Mouse (Mus musculus): ENCODE data around the gene Naa16.

Gene Naa16

GRCm38 (mm10) chr14:79299230-79299629, 91.3 kb downstream of the Naa16 start:
- Histone ChIP-seq H3K9me3 (ENCODE audit: low read length) (peaks cover 17% of the 10 kb centered on the region), H3K4me3 (replicated peaks; ENCODE audit: low read length) (no peak overlapping the region), H3K36me3 (ENCODE audit: insufficient read depth, low read length) (no peaks in the 10 kb centered on the region), H3K4me1 (replicated peaks; ENCODE audit: low read depth, low read length) (peaks cover 5% of the 10 kb centered on the region; the same call in 1 of the 2 replicates), H3K27me3 (ENCODE audit: insufficient read depth, low read length) (peaks cover 7% of the 10 kb centered on the region; the same call in 1 of the 2 replicates)
- TF ChIP-seq POU5F1 (IDR thresholded peaks at IDR 0.05; ENCODE audit: borderline replicate concordance, low read length) = no peak
- TF ChIP-seq CTCF (conservative IDR thresholded peaks at IDR 0.05; ENCODE audit: low read length) = no peak
- TF ChIP-seq NANOG (IDR thresholded peaks at IDR 0.05; ENCODE audit: borderline replicate concordance, low read length) = no peak

GRCm38 (mm10) chr14:79298314-79298992, 92.1 kb downstream of the Naa16 start:
- Histone ChIP-seq H3K4me1 (replicated peaks; ENCODE audit: low read depth, low read length) (peaks cover 7% of the 10 kb centered on the region; the same call in 1 of the 2 replicates), H3K4me3 (replicated peaks; ENCODE audit: low read length) (no peak overlapping the region), H3K27me3 (ENCODE audit: insufficient read depth, low read length) (peaks cover 6% of the 10 kb centered on the region; the same call in 1 of the 2 replicates), H3K36me3 (ENCODE audit: insufficient read depth, low read length) (no peaks in the 10 kb centered on the region), H3K9me3 (ENCODE audit: low read length) (peaks cover 17% of the 10 kb centered on the region)
- TF ChIP-seq POU5F1 (IDR thresholded peaks at IDR 0.05; ENCODE audit: borderline replicate concordance, low read length) = no peak
- no peak for TF ChIP-seq NANOG (IDR thresholded peaks at IDR 0.05; ENCODE audit: borderline replicate concordance, low read length)
- TF ChIP-seq CTCF (conservative IDR thresholded peaks at IDR 0.05; ENCODE audit: low read length) = no peak

GRCm38 (mm10) chr14:79296836-79297235, 93.7 kb downstream of the Naa16 start:
- H3K27me3 ChIP-seq (ENCODE audit: insufficient read depth, low read length) = peaks cover 2% of the 10 kb centered on the region; the same call in 1 of the 2 replicates
- H3K36me3 ChIP-seq (ENCODE audit: insufficient read depth, low read length) = no peaks in the 10 kb centered on the region
- peaks cover 15% of the 10 kb centered on the region for H3K4me1 ChIP-seq (replicated peaks; ENCODE audit: low read depth, low read length)
- no peak overlapping the region for H3K4me3 ChIP-seq (replicated peaks; ENCODE audit: low read length)
- TF ChIP-seq CTCF (conservative IDR thresholded peaks at IDR 0.05; ENCODE audit: low read length) (no peak), NANOG (IDR thresholded peaks at IDR 0.05; ENCODE audit: borderline replicate concordance, low read length) (no peak)
- peaks cover 17% of the 10 kb centered on the region for H3K9me3 ChIP-seq (ENCODE audit: low read length)

GRCm38 (mm10) chr14:79296201-79296600, 94.4 kb downstream of the Naa16 start:
- H3K27me3 ChIP-seq (ENCODE audit: insufficient read depth, low read length) = peaks cover 2% of the 10 kb centered on the region; the same call in 1 of the 2 replicates
- H3K9me3 ChIP-seq (ENCODE audit: low read length) = peaks cover 15% of the 10 kb centered on the region
- H3K4me3 ChIP-seq (replicated peaks; ENCODE audit: low read length) = no peak overlapping the region
- peaks cover 13% of the 10 kb centered on the region for H3K4me1 ChIP-seq (replicated peaks; ENCODE audit: low read depth, low read length)
- no peaks in the 10 kb centered on the region for H3K36me3 ChIP-seq (ENCODE audit: insufficient read depth, low read length)
- TF ChIP-seq NANOG (IDR thresholded peaks at IDR 0.05; ENCODE audit: borderline replicate concordance, low read length) = no peak
- TF ChIP-seq POU5F1 (IDR thresholded peaks at IDR 0.05; ENCODE audit: borderline replicate concordance, low read length) = no peak
- no peak for TF ChIP-seq CTCF (conservative IDR thresholded peaks at IDR 0.05; ENCODE audit: low read length)

GRCm38 (mm10) chr14:79295579-79295978, 95.0 kb downstream of the Naa16 start:
- Histone ChIP-seq H3K36me3 (ENCODE audit: insufficient read depth, low read length) (no peaks in the 10 kb centered on the region), H3K27me3 (ENCODE audit: insufficient read depth, low read length) (no peaks in the 10 kb centered on the region; the same call in 1 of the 2 replicates), H3K4me3 (replicated peaks; ENCODE audit: low read length) (no peak overlapping the region), H3K4me1 (replicated peaks; ENCODE audit: low read depth, low read length) (peaks cover 13% of the 10 kb centered on the region), H3K9me3 (ENCODE audit: low read length) (peaks cover 9% of the 10 kb centered on the region)
- TF ChIP-seq POU5F1 (IDR thresholded peaks at IDR 0.05; ENCODE audit: borderline replicate concordance, low read length) = no peak
- TF ChIP-seq NANOG (IDR thresholded peaks at IDR 0.05; ENCODE audit: borderline replicate concordance, low read length) = no peak
- TF ChIP-seq CTCF (conservative IDR thresholded peaks at IDR 0.05; ENCODE audit: low read length) = no peak

GRCm38 (mm10) chr14:79294950-79295349, 95.6 kb downstream of the Naa16 start:
- Histone ChIP-seq H3K27me3 (ENCODE audit: insufficient read depth, low read length) (no peaks in the 10 kb centered on the region; the same call in 1 of the 2 replicates), H3K4me3 (replicated peaks; ENCODE audit: low read length) (no peak overlapping the region)
- TF ChIP-seq POU5F1 (IDR thresholded peaks at IDR 0.05; ENCODE audit: borderline replicate concordance, low read length) = no peak
- no peak for TF ChIP-seq CTCF (conservative IDR thresholded peaks at IDR 0.05; ENCODE audit: low read length)
- no peak for TF ChIP-seq NANOG (IDR thresholded peaks at IDR 0.05; ENCODE audit: borderline replicate concordance, low read length)

GRCm38 (mm10) chr14:79294051-79294814, 96.3 kb downstream of the Naa16 start:
- no peaks in the 10 kb centered on the region for H3K9me3 ChIP-seq (ENCODE audit: low read length)

More at GRCm38 (mm10) chr14:79294950-79295349, 95.6 kb downstream of the Naa16 start:
- H3K4me1 ChIP-seq (replicated peaks; ENCODE audit: low read depth, low read length) = peaks cover 13% of the 10 kb centered on the region
- no peaks in the 10 kb centered on the region for H3K36me3 ChIP-seq (ENCODE audit: insufficient read depth, low read length)
- H3K9me3 ChIP-seq (ENCODE audit: low read length) = peaks cover 3% of the 10 kb centered on the region; the same call in 1 of the 2 replicates

GRCm38 (mm10) chr14:79293119-79293780, 97.3 kb downstream of the Naa16 start:
- Histone ChIP-seq H3K36me3 (ENCODE audit: insufficient read depth, low read length) (no peaks in the 10 kb centered on the region), H3K4me3 (replicated peaks; ENCODE audit: low read length) (no peak overlapping the region), H3K4me1 (replicated peaks; ENCODE audit: low read depth, low read length) (peaks cover 13% of the 10 kb centered on the region), H3K9me3 (ENCODE audit: low read length) (no peaks in the 10 kb centered on the region), H3K27me3 (ENCODE audit: insufficient read depth, low read length) (no peaks in the 10 kb centered on the region; the same call in 1 of the 2 replicates)
- TF ChIP-seq NANOG (IDR thresholded peaks at IDR 0.05; ENCODE audit: borderline replicate concordance, low read length) (no peak), CTCF (conservative IDR thresholded peaks at IDR 0.05; ENCODE audit: low read length) (no peak), POU5F1 (IDR thresholded peaks at IDR 0.05; ENCODE audit: borderline replicate concordance, low read length) (no peak)

More at GRCm38 (mm10) chr14:79294051-79294814, 96.3 kb downstream of the Naa16 start:
- Histone ChIP-seq H3K27me3 (ENCODE audit: insufficient read depth, low read length) (no peaks in the 10 kb centered on the region; the same call in 1 of the 2 replicates), H3K4me3 (replicated peaks; ENCODE audit: low read length) (no peak overlapping the region), H3K4me1 (replicated peaks; ENCODE audit: low read depth, low read length) (peaks cover 13% of the 10 kb centered on the region), H3K36me3 (ENCODE audit: insufficient read depth, low read length) (no peaks in the 10 kb centered on the region)
- no peak for TF ChIP-seq NANOG (IDR thresholded peaks at IDR 0.05; ENCODE audit: borderline replicate concordance, low read length)
- TF ChIP-seq POU5F1 (IDR thresholded peaks at IDR 0.05; ENCODE audit: borderline replicate concordance, low read length) = no peak
- no peak for TF ChIP-seq CTCF (conservative IDR thresholded peaks at IDR 0.05; ENCODE audit: low read length)

All from E14TG2a.4 (cell line).